Mouse (Mus musculus) neural tube, postnatal 0 days (tissue): ENCODE data around the gene Olfr1396. TPM values are rescaled to one million over a fixed set of nuclear protein-coding genes. Genes with fewer than 3 reads are reported as not detected.

Experiments used
- polyA plus RNA-seq: library from polyadenylated mRNA; unstranded; fragments of >200 nt; fragmentation: Nextera tagmentation; extraction: Ambion mirVana; gene quantifications from 2 replicates; pipeline ENCODE4 v1.2.1, GENCODE M21; 2015

Gene Olfr1396
- not detected in 2 replicates for polyA plus RNA-seq

GRCm38 (mm10) chr11:49114774-49115173 is at the start of gene Olfr1396:
Olfr1396 (minus strand) TSS chr11:49114874.

GRCm38 (mm10) chr11:49154077-49154476 is 39.4 kb upstream of the Olfr1396 start, which contains the start of gene Olfr1394:
Olfr1394 (plus strand) TSS chr11:49154377.

GRCm38 (mm10) chr11:49141974-49142373 is 27.3 kb upstream of the Olfr1396 start, which contains the start of gene Olfr1395:
Olfr1395 (plus strand) TSS chr11:49142274.

GRCm38 (mm10) chr11:49076001-49076757 is 38.5 kb downstream of the Olfr1396 start, which contains the start of gene Ifi47:
Ifi47 (plus strand) TSS chr11:49076587.

GRCm38 (mm10) chr11:49063713-49064469 is 50.8 kb downstream of the Olfr1396 start, which contains the start of gene Tgtp2:
Tgtp2 (minus strand) TSS chr11:49064206.

Other genes starting within 250 kb of the Olfr1396 start
- gene Irgm1, start 243.2 kb downstream of the Olfr1396 start, polyA plus RNA-seq = 8.6 and 9.7 TPM in 2 replicates
- gene Gm5431, start 212.7 kb downstream of the Olfr1396 start, polyA plus RNA-seq = 0.22 and 0.28 TPM in 2 replicates
- gene Psme2b, start 168.7 kb downstream of the Olfr1396 start, polyA plus RNA-seq = 1.3 and 2.0 TPM in 2 replicates
- gene Olfr56, start 136.0 kb downstream of the Olfr1396 start, polyA plus RNA-seq = not detected in 2 replicates
- gene 9930111J21Rik1, start 135.5 kb downstream of the Olfr1396 start, polyA plus RNA-seq = 0.41 and 0.45 TPM in 2 replicates
- not detected in 2 replicates for gene Gm12185, start 122.6 kb downstream of the Olfr1396 start, polyA plus RNA-seq
- 0.21 and 0.43 TPM in 2 replicates for gene Tgtp1, start 120.7 kb downstream of the Olfr1396 start, polyA plus RNA-seq
- 0.45 and 0.54 TPM in 2 replicates for gene 9930111J21Rik2, start 63.6 kb downstream of the Olfr1396 start, polyA plus RNA-seq
- 0.26 and 0.29 TPM in 2 replicates for gene Tgtp2, start 50.7 kb downstream of the Olfr1396 start, polyA plus RNA-seq
- gene Ifi47, start 38.3 kb downstream of the Olfr1396 start, polyA plus RNA-seq = 1.8 and 1.9 TPM in 2 replicates
- gene Olfr1395, start 27.4 kb upstream of the Olfr1396 start, polyA plus RNA-seq = not detected in 2 replicates
- gene Olfr1394, start 39.5 kb upstream of the Olfr1396 start, polyA plus RNA-seq = not detected in 2 replicates
- gene Btnl9, start 72.3 kb upstream of the Olfr1396 start, polyA plus RNA-seq = 0.38 and 0.53 TPM in 2 replicates
- gene Zfp62, start 88.4 kb upstream of the Olfr1396 start, polyA plus RNA-seq = 24.4 and 24.8 TPM in 2 replicates
- gene Mgat1, start 129.3 kb upstream of the Olfr1396 start, polyA plus RNA-seq = 34.4 and 34.9 TPM in 2 replicates
- gene Olfr1393, start 163.4 kb upstream of the Olfr1396 start, polyA plus RNA-seq = 0.17 TPM in 1 of 2 replicates, not detected in the other
- gene Olfr1392, start 170.4 kb upstream of the Olfr1396 start, polyA plus RNA-seq = 0.08 and 0.11 TPM in 2 replicates
- gene Olfr10, start 189.9 kb upstream of the Olfr1396 start, polyA plus RNA-seq = not detected in 2 replicates
- not detected in 2 replicates for gene Olfr1391, start 207.9 kb upstream of the Olfr1396 start, polyA plus RNA-seq
- gene Olfr1390, start 220.3 kb upstream of the Olfr1396 start, polyA plus RNA-seq = not detected in 2 replicates